Mouse (Mus musculus): ENCODE data around the gene Stambp. TPM values are rescaled to one million over a fixed set of nuclear protein-coding genes. Genes with fewer than 3 reads are reported as not detected.

Stambp gene
- polyA plus RNA-seq (2014; fragmentation: Nextera tagmentation; extraction: Ambion mirVana): 61.0 and 70.1 TPM in 2 replicates

GRCm38 (mm10) chr6:83572671-83573070 is at the start of gene Stambp:
TSS of gene Stambp (minus strand) at chr6:83572729.
- H3K9ac ChIP-seq (replicated peaks; ENCODE audit: low read depth, low read length): peak within 1 kb of the TSS; percentile 84
- ATAC-seq (ENCODE audit: low read depth): peak; percentile 85
- peak within 1 kb of the TSS; percentile 66 for H3K4me3 ChIP-seq (ENCODE audit: low read depth, low read length)
- peak within 1 kb of the TSS; percentile 83 for H3K27ac ChIP-seq (ENCODE audit: low read depth, low read length)
- no peaks in the 10 kb centered on the region for H3K9me3 ChIP-seq (ENCODE audit: control insufficient read depth, low read length)
- 0% methylated on average over 5 of the region's 11 CpGs for WGBS
- peak within 1 kb of the TSS; percentile 77 for H3K4me2 ChIP-seq (ENCODE audit: low read depth, low read length)
- no peaks in the 10 kb centered on the region for H3K27me3 ChIP-seq (ENCODE audit: control insufficient read depth, insufficient read depth, low read length)
- peaks cover 9% of the 10 kb centered on the region for H3K4me1 ChIP-seq (ENCODE audit: control insufficient read depth, insufficient read depth, low read length)
- peaks cover 5% of the 10 kb centered on the region; the same call in 1 of the 2 replicates for H3K36me3 ChIP-seq (ENCODE audit: control insufficient read depth, insufficient read depth, low read length)

- H3K9me3 ChIP-seq (ENCODE audit: control insufficient read depth, low read length): no peaks in the 10 kb centered on the region
- no peak for ATAC-seq (ENCODE audit: low read depth)
- no peaks in the 10 kb centered on the region for H3K27me3 ChIP-seq (ENCODE audit: control insufficient read depth, insufficient read depth, low read length)
- H3K9ac ChIP-seq (replicated peaks; ENCODE audit: low read depth, low read length): no peak overlapping the region
- H3K36me3 ChIP-seq (ENCODE audit: control insufficient read depth, insufficient read depth, low read length): no peaks in the 10 kb centered on the region
- 54% methylated on average over 9 of the region's 9 CpGs for WGBS
- no peak overlapping the region for H3K27ac ChIP-seq (ENCODE audit: low read depth, low read length)
- no peaks in the 10 kb centered on the region for H3K4me1 ChIP-seq (ENCODE audit: control insufficient read depth, insufficient read depth, low read length)
- H3K4me2 ChIP-seq (ENCODE audit: low read depth, low read length): no peak overlapping the region
- H3K4me3 ChIP-seq (ENCODE audit: low read depth, low read length): no peak overlapping the region
Measured at GRCm38 (mm10) chr6:83619955-83620354, 47.4 kb upstream of the Stambp start.

GRCm38 (mm10) chr6:83617581-83618335 is 45.2 kb upstream of the Stambp start:
- no peak for ATAC-seq (ENCODE audit: low read depth)
- Histone ChIP-seq H3K27me3 (ENCODE audit: control insufficient read depth, insufficient read depth, low read length) (no peaks in the 10 kb centered on the region), H3K4me3 (ENCODE audit: low read depth, low read length) (no peak overlapping the region), H3K4me2 (ENCODE audit: low read depth, low read length) (no peak overlapping the region), H3K27ac (ENCODE audit: low read depth, low read length) (no peak overlapping the region), H3K4me1 (ENCODE audit: control insufficient read depth, insufficient read depth, low read length) (no peaks in the 10 kb centered on the region), H3K9ac (replicated peaks; ENCODE audit: low read depth, low read length) (no peak overlapping the region), H3K36me3 (ENCODE audit: control insufficient read depth, insufficient read depth, low read length) (no peaks in the 10 kb centered on the region), H3K9me3 (ENCODE audit: control insufficient read depth, low read length) (no peaks in the 10 kb centered on the region)
- WGBS: 86% methylated on average over 15 of the region's 15 CpGs

DNA sequence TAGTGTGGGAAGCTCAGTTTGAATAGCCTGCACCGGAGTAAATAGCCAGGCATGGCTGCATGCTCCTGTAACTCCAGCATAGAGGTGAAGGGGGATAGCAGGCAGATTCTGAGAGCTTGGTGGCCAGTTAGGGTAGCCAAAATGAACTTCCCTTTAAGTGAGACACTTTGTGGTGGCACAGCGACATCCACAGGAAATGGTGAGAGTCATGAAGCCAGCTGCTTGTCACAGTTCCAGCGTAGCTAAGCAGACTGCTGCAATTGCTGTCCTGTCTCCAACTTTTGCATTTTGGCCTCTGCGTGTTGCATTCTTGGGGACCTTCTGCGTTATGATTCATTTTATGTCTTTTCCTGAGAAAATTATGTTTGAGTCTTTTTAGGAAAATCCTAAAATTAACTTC is 44.0 kb upstream of the Stambp start:
- Histone ChIP-seq H3K4me3 (ENCODE audit: low read depth, low read length) (no peak overlapping the region), H3K4me2 (ENCODE audit: low read depth, low read length) (no peak overlapping the region), H3K27ac (ENCODE audit: low read depth, low read length) (no peak overlapping the region), H3K27me3 (ENCODE audit: control insufficient read depth, insufficient read depth, low read length) (no peaks in the 10 kb centered on the region), H3K4me1 (ENCODE audit: control insufficient read depth, insufficient read depth, low read length) (no peaks in the 10 kb centered on the region), H3K9ac (replicated peaks; ENCODE audit: low read depth, low read length) (no peak overlapping the region), H3K36me3 (ENCODE audit: control insufficient read depth, insufficient read depth, low read length) (no peaks in the 10 kb centered on the region), H3K9me3 (ENCODE audit: control insufficient read depth, low read length) (no peaks in the 10 kb centered on the region)
- WGBS: 86% methylated on average over 5 of the region's 5 CpGs
- ATAC-seq (ENCODE audit: low read depth): no peak

GRCm38 (mm10) chr6:83614469-83614868 is 41.9 kb upstream of the Stambp start:
- Histone ChIP-seq H3K9ac (replicated peaks; ENCODE audit: low read depth, low read length) (no peak overlapping the region), H3K36me3 (ENCODE audit: control insufficient read depth, insufficient read depth, low read length) (no peaks in the 10 kb centered on the region), H3K4me2 (ENCODE audit: low read depth, low read length) (no peak overlapping the region), H3K27ac (ENCODE audit: low read depth, low read length) (no peak overlapping the region), H3K9me3 (ENCODE audit: control insufficient read depth, low read length) (no peaks in the 10 kb centered on the region), H3K4me1 (ENCODE audit: control insufficient read depth, insufficient read depth, low read length) (no peaks in the 10 kb centered on the region), H3K4me3 (ENCODE audit: low read depth, low read length) (no peak overlapping the region), H3K27me3 (ENCODE audit: control insufficient read depth, insufficient read depth, low read length) (no peaks in the 10 kb centered on the region)
- WGBS: 96% methylated on average over 4 of the region's 4 CpGs
- ATAC-seq (ENCODE audit: low read depth): no peak

DNA sequence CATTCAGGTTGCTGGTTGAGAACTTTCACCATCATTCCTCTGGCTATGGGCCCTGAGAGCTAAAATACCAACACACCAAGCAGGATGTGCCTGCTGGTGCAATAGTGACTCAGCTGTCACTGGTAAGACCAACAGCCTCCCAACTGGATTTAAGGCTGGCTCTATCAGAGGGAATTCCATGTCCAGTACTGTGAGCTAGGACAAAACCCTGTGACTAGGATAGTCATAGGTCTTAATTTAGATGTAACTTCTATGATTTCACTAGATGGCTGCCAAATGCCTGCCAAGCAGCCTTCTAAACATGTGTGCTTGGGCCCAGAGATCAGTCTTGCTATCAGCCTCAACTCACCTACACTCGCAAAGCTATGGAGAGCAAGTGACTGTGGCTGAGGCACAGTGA is 40.4 kb upstream of the Stambp start:
- no peak overlapping the region for H3K27ac ChIP-seq (ENCODE audit: low read depth, low read length)
- H3K4me1 ChIP-seq (ENCODE audit: control insufficient read depth, insufficient read depth, low read length): no peaks in the 10 kb centered on the region
- no peaks in the 10 kb centered on the region for H3K9me3 ChIP-seq (ENCODE audit: control insufficient read depth, low read length)

DNA sequence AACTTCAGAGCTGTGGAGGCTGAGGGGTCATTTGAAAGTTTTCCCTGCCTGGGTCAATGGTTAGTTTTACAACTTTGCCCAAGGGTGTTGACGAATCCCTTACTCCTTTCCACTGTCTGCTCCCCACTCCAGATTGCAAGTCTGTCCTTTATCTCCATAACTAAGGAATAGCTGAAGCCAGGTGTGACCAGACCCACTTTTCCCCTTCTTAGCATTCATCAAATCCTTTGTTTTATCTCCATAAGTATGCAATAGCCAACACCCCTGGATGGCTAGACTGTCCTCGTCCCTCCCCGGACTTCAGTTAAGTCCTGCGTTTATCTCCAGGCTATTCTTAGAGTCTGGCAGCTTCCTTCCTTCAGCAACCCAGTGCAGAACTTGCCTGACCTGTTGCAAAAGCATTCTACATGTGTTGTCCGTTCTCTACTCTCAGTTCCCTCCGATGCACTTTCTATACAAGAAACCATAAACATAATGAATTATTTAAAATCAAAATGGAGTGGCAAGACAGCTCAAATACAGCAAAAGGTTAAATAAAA is 27.2 kb upstream of the Stambp start:
- Histone ChIP-seq H3K9me3 (ENCODE audit: control insufficient read depth, low read length) (no peaks in the 10 kb centered on the region), H3K9ac (replicated peaks; ENCODE audit: low read depth, low read length) (no peak overlapping the region), H3K4me2 (ENCODE audit: low read depth, low read length) (no peak overlapping the region), H3K4me3 (ENCODE audit: low read depth, low read length) (no peak overlapping the region), H3K36me3 (ENCODE audit: control insufficient read depth, insufficient read depth, low read length) (no peaks in the 10 kb centered on the region), H3K27me3 (ENCODE audit: control insufficient read depth, insufficient read depth, low read length) (no peaks in the 10 kb centered on the region), H3K27ac (ENCODE audit: low read depth, low read length) (no peak overlapping the region), H3K4me1 (ENCODE audit: control insufficient read depth, insufficient read depth, low read length) (no peaks in the 10 kb centered on the region)
- WGBS: 82% methylated on average over 6 of the region's 6 CpGs
- ATAC-seq (ENCODE audit: low read depth): no peak

More for the DNA sequence above, 40.4 kb upstream of the Stambp start:
- no peaks in the 10 kb centered on the region for H3K27me3 ChIP-seq (ENCODE audit: control insufficient read depth, insufficient read depth, low read length)
- H3K4me2 ChIP-seq (ENCODE audit: low read depth, low read length): no peak overlapping the region
- H3K36me3 ChIP-seq (ENCODE audit: control insufficient read depth, insufficient read depth, low read length): no peaks in the 10 kb centered on the region
- 94% methylated on average over 1 of the region's 1 CpGs for WGBS
- no peak for ATAC-seq (ENCODE audit: low read depth)
- no peak overlapping the region for H3K4me3 ChIP-seq (ENCODE audit: low read depth, low read length)
- no peak overlapping the region for H3K9ac ChIP-seq (replicated peaks; ENCODE audit: low read depth, low read length)

DNA sequence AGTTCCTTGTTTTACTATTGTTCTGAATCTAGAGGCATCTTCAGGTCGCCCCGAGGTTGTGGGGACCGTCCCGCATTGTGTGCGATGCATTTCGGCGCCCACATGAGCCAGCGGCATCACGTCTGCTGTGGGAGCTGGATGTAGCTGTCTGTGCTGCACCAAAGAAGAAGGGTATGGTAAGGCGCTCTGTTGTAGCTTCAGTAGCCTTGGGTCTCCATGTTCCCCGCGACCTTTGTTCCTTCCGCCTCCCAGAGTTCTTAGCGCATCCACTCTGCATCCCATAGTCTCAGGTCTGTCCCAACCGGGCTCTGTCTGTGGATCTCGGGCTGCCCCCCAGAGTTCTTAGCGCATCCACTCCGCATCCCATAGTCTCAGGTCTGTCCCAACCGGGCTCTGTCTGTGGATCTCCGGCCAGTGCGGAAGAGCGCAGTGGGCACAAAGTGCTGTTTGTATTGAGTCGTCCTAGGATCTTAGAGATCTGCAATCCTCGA is 26.6 kb upstream of the Stambp start:
- Histone ChIP-seq H3K9ac (replicated peaks; ENCODE audit: low read depth, low read length) (peak overlapping the region; percentile 48), H3K27me3 (ENCODE audit: control insufficient read depth, insufficient read depth, low read length) (no peaks in the 10 kb centered on the region), H3K36me3 (ENCODE audit: control insufficient read depth, insufficient read depth, low read length) (no peaks in the 10 kb centered on the region), H3K9me3 (ENCODE audit: control insufficient read depth, low read length) (no peaks in the 10 kb centered on the region), H3K4me2 (ENCODE audit: low read depth, low read length) (peak overlapping the region; percentile 43), H3K4me3 (ENCODE audit: low read depth, low read length) (peak overlapping the region; percentile 19; the same call in 1 of the 2 replicates), H3K27ac (ENCODE audit: low read depth, low read length) (no peak overlapping the region), H3K4me1 (ENCODE audit: control insufficient read depth, insufficient read depth, low read length) (no peaks in the 10 kb centered on the region)
- 36% methylated on average over 24 of the region's 24 CpGs for WGBS
- ATAC-seq (ENCODE audit: low read depth): 0 out of 2 replicates have a peak, but pooled peaks have one; percentile 46

GRCm38 (mm10) chr6:83598646-83599045 is 26.1 kb upstream of the Stambp start:
- WGBS: 13% methylated on average over 9 of the region's 9 CpGs
- Histone ChIP-seq H3K27me3 (ENCODE audit: control insufficient read depth, insufficient read depth, low read length) (no peaks in the 10 kb centered on the region), H3K9me3 (ENCODE audit: control insufficient read depth, low read length) (no peaks in the 10 kb centered on the region), H3K4me1 (ENCODE audit: control insufficient read depth, insufficient read depth, low read length) (no peaks in the 10 kb centered on the region), H3K36me3 (ENCODE audit: control insufficient read depth, insufficient read depth, low read length) (no peaks in the 10 kb centered on the region), H3K4me3 (ENCODE audit: low read depth, low read length) (peak overlapping the region; percentile 19; the same call in 1 of the 2 replicates), H3K27ac (ENCODE audit: low read depth, low read length) (no peak overlapping the region), H3K9ac (replicated peaks; ENCODE audit: low read depth, low read length) (peak overlapping the region; percentile 48), H3K4me2 (ENCODE audit: low read depth, low read length) (peak overlapping the region; percentile 43)
- ATAC-seq (ENCODE audit: low read depth): no peak
